Mouse (Mus musculus): ENCODE results near the gene Cd37. TPM values are rescaled to one million over a fixed set of nuclear protein-coding genes. Genes with fewer than 3 reads are reported as not detected.

The Cd37 gene
- total RNA-seq, 2 experiments from 2014 or later: 4.0 TPM

GRCm38 (mm10) chr7:45235656-45236180, 3.2 kb downstream of the Cd37 start:
- DNase-seq (ENCODE audit: low spot score in 2 of 2): no peak

DNA sequence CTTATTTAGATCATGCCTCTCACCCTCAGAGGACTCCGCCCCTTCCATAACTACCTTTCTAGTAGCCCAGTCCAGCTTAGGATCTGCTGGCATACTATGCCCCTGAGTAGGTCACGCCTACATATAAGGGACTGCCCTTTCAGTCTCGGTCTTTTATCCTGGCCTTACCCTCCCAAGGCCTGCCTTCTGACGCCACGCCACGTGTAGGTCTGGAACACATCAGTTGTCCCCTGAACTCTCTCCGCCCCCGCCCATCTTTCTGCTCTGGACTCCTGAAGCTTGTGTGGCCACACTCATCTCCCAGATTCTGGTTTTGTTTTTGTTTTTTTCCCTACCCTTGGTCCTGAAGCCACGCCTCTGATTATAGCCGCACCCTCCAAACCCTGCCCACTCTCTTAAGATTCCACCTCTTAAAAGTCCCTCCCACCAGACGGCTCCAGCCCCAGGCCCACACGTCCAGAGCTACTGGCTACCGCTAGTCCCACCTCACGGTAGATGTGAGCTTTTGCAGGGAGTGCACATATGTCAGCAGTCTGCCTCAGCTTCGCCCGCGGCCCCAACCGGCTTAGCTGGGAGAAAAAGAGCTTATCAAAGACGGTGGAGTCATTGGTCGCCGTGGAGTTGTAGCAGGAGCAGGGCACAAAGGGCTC, 3.9 kb downstream of the Cd37 start:
- DNase-seq (ENCODE audit: low spot score in 2 of 2): no peak

GRCm38 (mm10) chr7:45234333-45234841, 4.5 kb downstream of the Cd37 start:
- DNase-seq (ENCODE audit: low spot score in 2 of 2): peak in 1 of 2 experiments; percentile 18

GRCm38 (mm10) chr7:45233580-45234332, 5.2 kb downstream of the Cd37 start:
- DNase-seq (ENCODE audit: low spot score in 2 of 2): peak; percentile 63 to 70

DNA sequence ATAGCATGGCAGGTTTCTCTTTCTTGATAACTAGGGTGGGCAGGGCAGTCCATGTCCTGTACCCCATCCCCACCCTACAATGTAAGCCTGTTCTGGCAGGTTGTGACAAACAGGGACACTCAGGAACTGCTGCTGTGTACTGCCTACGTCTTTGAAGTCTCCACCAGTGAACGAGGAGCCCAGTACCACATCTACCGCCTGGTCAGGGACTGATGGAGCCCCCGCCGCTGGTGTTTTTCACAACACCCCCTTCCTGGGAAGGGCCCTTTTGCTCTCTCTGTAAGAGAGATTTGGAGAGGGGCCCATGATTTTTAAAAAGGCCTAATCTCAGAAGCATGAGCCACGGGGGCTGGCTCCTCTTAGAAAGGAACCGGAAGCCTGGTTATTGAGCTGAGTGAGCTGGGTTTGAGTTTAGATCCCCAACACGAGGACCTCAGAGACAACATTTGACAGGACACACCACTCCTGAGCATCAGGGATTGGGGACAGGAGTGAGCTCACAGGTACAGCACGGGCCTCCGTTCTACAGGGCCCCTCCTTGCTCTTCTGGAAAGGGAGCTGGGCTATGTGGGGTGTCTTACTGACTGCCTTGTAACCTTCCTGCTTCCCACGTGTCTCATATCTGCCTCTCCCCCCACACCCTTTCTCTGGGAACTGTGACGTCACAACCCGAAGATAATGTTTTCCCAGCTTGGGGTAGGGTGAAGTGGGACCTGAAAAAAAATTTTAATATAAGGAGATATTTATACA, 6.0 kb downstream of the Cd37 start:
- no peak for DNase-seq (ENCODE audit: low spot score in 2 of 2)

DNA sequence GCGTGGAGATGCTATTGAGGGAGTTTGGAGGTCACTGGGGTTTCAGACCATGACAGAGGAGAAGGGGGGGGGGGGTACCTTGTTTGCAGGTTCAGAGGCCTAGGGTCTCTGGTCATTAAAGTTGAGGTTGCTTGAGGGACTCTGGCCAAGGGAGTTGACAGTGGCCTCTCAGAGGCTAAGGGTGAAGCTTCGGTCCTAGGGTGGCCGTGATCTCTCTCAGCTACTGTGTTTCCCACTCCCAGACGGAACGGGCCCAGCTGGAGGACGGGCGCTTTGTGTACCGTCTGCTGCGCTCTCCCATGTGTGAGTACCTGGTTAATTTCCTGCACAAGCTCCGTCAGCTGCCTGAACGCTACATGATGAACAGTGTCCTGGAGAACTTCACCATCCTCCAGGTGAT, 7.0 kb downstream of the Cd37 start:
- DNase-seq (ENCODE audit: low spot score in 2 of 2): no peak

DNA sequence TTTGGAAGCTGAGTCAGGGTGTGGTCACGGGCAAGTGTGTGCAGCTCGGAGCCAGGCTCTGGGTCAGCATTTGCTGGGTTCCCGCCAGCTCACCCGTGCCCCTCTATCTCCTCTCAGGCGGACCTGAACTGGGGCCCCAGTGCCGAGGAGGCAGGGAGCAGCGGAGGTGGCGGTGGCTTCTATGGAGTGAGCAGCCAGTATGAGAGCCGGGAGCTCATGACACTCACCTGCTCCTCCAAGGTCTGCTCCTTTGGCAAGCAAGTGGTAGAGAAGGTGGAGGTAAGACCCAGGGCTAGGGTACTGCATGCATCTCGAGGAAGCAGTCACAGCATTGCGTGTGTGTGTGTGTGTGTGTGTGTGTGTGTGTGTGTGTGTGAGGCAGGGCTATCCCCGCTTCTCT, 7.7 kb downstream of the Cd37 start:
- no peak for DNase-seq (ENCODE audit: low spot score in 2 of 2)

GRCm38 (mm10) chr7:45229459-45230203, 9.3 kb downstream of the Cd37 start:
- DNase-seq (ENCODE audit: low spot score in 2 of 2): no peak

GRCm38 (mm10) chr7:45229046-45229445, 9.9 kb downstream of the Cd37 start:
- no peak for DNase-seq (ENCODE audit: low spot score in 2 of 2)

- DNase-seq (ENCODE audit: low spot score in 2 of 2): no peak
These were observed 10.4 kb downstream of the Cd37 start for GRCm38 (mm10) chr7:45228548-45228947.

DNA sequence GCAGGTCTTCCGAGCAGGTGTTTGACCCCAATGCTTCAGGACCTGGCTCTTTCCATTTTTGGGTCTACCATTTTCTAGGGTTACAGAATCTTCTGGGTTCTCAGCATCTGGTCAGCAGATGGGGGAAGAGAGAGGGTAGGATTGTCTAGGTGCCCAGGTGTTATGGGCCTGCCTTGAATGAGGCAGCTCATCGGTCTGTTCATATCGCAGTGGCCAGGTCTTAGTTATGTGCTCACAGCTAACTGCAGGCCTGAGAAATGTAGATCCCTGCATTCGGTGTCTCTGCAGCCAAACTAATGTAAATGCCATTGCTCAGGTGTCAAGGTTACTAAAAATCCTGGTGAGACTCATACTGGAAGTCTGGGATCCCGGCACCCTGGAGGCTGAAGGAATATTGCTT, 12.5 kb downstream of the Cd37 start:
- DNase-seq (ENCODE audit: low spot score in 2 of 2): no peak

GRCm38 (mm10) chr7:45224826-45225225, 14.1 kb downstream of the Cd37 start:
- DNase-seq (ENCODE audit: low spot score in 2 of 2): no peak

- DNase-seq (ENCODE audit: low spot score in 2 of 2): no peak
These were observed 17.2 kb downstream of the Cd37 start for GRCm38 (mm10) chr7:45221680-45222079.

DNA sequence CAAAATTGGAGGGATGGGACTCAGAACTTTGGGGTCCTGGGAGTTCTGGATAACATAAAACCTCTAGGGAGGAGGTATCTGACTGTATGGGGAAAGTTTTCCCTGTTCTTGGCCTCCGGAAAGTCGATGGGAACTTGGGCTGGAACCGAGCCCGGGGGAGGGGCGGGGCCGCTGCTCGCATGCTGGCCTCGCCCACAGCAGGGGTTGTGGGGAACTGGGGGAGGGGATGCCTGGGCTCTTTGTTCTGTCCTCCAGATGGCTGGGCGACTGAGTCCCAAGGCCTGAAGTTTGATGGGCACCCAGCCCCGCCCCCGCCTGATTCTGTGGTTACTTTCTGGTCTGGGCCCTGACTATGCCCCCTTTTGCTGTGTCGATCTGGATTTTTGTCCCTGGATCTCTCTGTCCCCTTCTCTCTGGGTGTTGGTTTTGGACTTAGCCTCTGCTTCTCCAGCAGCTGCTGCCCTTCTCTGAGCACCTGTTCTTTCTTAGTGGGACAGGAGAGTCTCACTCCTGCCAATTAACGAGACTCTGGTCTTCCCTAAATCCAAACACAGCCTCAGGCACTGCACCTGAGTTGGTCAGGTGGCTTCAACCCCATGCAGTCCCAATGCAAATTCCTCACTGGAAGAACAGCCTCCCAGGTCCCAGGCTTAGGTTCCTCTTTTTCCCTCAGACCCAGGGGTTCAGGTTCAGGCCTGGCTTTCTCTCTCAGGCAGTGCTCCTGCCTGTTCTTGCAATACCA, 22.3 kb downstream of the Cd37 start:
- DNase-seq (ENCODE audit: low spot score in 2 of 2): no peak

DNA sequence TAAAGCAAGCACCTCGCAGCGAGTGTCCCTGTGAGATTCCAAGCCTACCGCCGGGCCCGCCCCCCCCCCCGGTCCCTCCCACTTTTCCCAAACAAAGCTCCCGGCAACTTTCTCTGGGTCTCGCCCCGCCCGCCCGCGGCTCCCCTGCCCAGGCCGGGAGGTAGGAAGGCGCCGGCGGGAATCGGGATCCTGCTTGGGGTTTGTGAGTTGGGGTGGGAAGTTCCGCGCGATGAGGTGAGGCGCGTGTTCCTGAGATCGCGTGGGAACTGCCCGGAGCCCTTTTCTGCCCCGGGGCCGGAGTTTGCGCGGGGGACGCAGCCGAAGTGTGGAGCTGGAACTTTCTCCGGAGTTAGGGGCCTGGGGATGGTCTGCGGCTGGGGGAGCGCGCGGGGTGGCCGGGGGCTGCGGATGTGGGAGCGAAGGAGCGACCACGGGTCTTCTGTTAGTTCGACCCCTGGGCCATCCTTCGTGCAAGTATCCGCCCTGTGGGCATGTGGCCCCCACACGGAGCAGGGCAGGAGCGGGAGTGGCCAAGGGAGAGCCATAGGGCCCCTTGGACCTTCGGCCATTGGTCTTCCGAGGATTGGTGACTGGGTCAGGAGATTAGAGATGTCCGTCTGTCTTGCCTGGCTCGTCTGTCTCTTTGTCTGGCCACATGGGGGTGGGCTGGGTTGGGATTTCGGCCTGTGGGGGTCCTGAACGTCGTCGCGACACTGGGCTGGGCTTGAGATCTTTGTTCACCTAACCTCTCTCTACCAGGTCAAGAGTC, 23.1 kb downstream of the Cd37 start, which contains the start of gene Tead2:
Gene Tead2, plus strand, starts transcription at position 81 of the 769 bp plus-strand sequence.
- no peak for DNase-seq (ENCODE audit: low spot score in 2 of 2)

DNA sequence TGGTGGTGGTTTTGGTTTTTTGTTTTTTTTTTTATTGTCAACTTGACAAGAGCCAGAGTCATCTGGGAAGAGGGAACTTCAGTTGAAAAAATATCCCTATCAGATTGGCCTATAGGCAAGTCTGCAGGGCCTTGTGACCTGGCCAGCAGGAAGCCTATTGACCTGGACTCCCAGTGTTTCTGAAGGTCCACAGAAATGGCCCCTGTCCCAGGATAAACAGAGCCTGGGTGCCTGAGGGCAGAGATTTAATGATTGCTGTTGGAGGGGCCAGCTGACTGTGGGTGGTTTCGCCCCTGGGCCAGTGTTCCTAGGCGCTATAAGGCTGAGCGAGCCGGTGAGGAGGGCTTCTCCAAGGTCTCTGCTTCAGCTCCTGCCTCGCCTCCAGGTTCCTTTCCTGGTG, 25.2 kb downstream of the Cd37 start:
- DNase-seq (ENCODE audit: low spot score in 2 of 2): no peak

GRCm38 (mm10) chr7:45212356-45212755, 26.6 kb downstream of the Cd37 start:
- DNase-seq (ENCODE audit: low spot score in 2 of 2): no peak

DNA sequence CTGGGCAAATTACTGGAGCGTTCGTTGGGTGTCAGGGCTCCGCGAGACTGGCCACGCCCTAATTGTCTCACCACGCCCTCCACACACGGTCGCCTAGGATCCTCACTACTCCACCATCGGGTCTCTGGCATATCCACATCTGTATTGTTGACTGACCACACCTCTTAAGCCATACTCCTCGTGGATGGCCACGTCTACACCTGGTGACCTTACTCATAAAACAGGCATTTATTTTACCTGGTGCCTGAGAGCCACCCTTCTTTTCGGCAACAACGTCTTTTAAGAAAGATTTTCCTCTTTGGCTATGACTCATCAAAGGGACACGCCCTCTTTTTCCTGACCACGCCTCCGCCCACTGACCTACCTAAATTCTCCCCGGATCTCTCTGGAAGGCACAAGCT, 27.1 kb downstream of the Cd37 start, which contains the start of gene Dkkl1:
Gene Dkkl1, minus strand, starts transcription at position 297 of the 401 bp plus-strand sequence.
- DNase-seq (ENCODE audit: low spot score in 2 of 2): no peak

- DNase-seq (ENCODE audit: low spot score in 2 of 2): no peak
These were observed 27.8 kb downstream of the Cd37 start for GRCm38 (mm10) chr7:45211070-45211469.

All from layer of hippocampus, postnatal 14 days (tissue).